Mouse (Mus musculus): ENCODE measurements around the gene Gipc2.

DNA sequence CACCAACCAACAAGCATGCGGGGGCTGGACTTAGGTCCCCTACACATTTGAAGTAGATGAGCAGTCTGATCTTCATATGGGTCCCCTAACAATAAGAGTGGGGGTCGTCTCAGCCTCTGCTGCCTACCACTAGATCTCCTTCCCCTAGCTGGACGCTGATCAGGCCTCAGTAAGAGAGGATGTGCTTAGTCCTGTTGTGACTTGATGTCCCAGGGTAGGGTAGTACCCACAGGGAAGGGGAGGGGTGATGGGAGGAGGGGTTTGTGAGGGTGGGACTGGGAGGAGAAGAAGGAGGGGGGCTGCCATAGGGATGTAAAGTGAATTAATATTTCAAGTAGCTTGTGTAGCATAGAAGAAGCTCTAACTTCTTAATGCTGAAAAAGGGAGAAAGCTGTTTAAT lies 33.1 kb upstream of the Gipc2 start:
- no peak for TF ChIP-seq CTCF (IDR thresholded peaks at IDR 0.05; ENCODE audit: extremely low read depth, insufficient read depth, low read length)
- no peak for TF ChIP-seq POLR2A (IDR thresholded peaks at IDR 0.05; ENCODE audit: extremely low read depth, insufficient read depth, low read length)
